Mouse (Mus musculus) midbrain, embryonic 11.5 days (tissue): Measurements from ENCODE around the gene 4930442H23Rik. TPM values are rescaled to one million over a fixed set of nuclear protein-coding genes. Genes with fewer than 3 reads are reported as not detected.

ENCODE experiments used
- ATAC-seq: fragments of 200-750 bp; cut with Nextera tagmentation; 2 replicates; pipeline ENCODE4 v1.8.0; 2017; ENCODE audit warnings: moderate TSS enrichment, moderate library complexity; ENCODE audit not compliant: low FRiP score
- DNase-seq: peaks from one replicate; pipeline ENCODE4 v3.0.0; 2015; ENCODE audit warnings: low spot score; ENCODE audit errors: missing footprints
- H3K27ac ChIP-seq: fragments of 300-500 bp; sonication (generic); 2 replicates; pipeline ENCODE4 v1.5.1; 2014; ENCODE audit warnings: low read depth, low read length
- H3K27me3 ChIP-seq: fragments of 300-500 bp; sonication (generic); 2 replicates; pipeline ENCODE4 v1.6.1; 2014; ENCODE audit warnings: mild to moderate bottlenecking, low read length, moderate library complexity, mixed read lengths; ENCODE audit not compliant: control insufficient read depth, insufficient read depth
- H3K36me3 ChIP-seq: fragments of 300-500 bp; sonication (generic); 2 replicates; pipeline ENCODE4 v1.6.1; 2014; ENCODE audit warnings: mild to moderate bottlenecking, low read length, moderate library complexity, mixed read lengths; ENCODE audit not compliant: control insufficient read depth, insufficient read depth
- H3K4me1 ChIP-seq: fragments of 300-500 bp; sonication (generic); 2 replicates; pipeline ENCODE4 v1.6.1; 2014; ENCODE audit warnings: low read length; ENCODE audit not compliant: control insufficient read depth, insufficient read depth
- H3K4me2 ChIP-seq: fragments of 300-500 bp; sonication (generic); 2 replicates; pipeline ENCODE4 v1.6.1; 2014; ENCODE audit warnings: mild to moderate bottlenecking, moderate library complexity
- H3K4me3 ChIP-seq: fragments of 300-500 bp; sonication (generic); 2 replicates; pipeline ENCODE4 v1.5.1; 2014; ENCODE audit warnings: low read depth, low read length
- H3K9ac ChIP-seq: fragments of 300-500 bp; sonication (generic); 2 replicates; pipeline ENCODE4 v1.6.1; 2014; ENCODE audit warnings: low read length
- H3K9me3 ChIP-seq: fragments of 300-500 bp; sonication (generic); 2 replicates; pipeline ENCODE4 v1.6.1; 2016; ENCODE audit warnings: low read length; ENCODE audit not compliant: control insufficient read depth
- WGBS: fragments of 180-500 bp; shearing (Covaris S2); extraction: QIAGEN DNeasy Blood & Tissue Kit; methylation state at CpG from one replicate; pipeline ENCODE4 v1.1.7; 2014; 5-methylcytosine and 5-hydroxymethylcytosine counted together
- polyA plus RNA-seq: library from polyadenylated mRNA; unstranded; fragments of >200 nt; fragmentation: Nextera tagmentation; extraction: Ambion mirVana; gene quantifications from 2 replicates; pipeline ENCODE4 v1.2.1, GENCODE M21; 2014

The 4930442H23Rik gene
- polyA plus RNA-seq, 1 experiment from 2014 or later: not detected

DNA sequence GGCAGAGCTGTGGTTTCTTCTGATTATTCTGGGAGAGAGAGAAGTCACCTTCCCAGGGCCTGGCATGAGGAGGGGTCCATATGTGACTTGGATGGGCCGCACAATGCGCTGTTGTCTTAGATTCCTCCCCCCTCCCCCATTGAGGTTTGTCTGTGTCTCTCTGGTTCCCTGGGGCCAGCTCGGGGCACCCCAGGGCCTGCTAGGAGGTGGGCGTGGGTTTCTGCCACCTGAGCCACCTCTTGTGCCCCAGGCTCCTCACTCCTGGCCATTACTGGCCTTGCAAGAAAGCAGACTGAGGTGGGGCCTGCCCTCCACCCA, 44.2 kb downstream of the 4930442H23Rik start:
- Histone ChIP-seq H3K27ac (no peak overlapping the region), H3K9ac (peak overlapping the region; percentile 25; the same call in 1 of the 2 replicates), H3K4me3 (peak overlapping the region; percentile 78; the same call in 1 of the 2 replicates), H3K9me3 (no peaks in the 10 kb centered on the region), H3K27me3 (peaks cover 16% of the 10 kb centered on the region), H3K4me1 (peaks cover 42% of the 10 kb centered on the region), H3K4me2 (peak overlapping the region; percentile 79), H3K36me3 (peaks cover 11% of the 10 kb centered on the region)
- DNase-seq: no peak
- WGBS: 69% methylated on average over 4 of the region's 4 CpGs
- no peak for ATAC-seq

DNA sequence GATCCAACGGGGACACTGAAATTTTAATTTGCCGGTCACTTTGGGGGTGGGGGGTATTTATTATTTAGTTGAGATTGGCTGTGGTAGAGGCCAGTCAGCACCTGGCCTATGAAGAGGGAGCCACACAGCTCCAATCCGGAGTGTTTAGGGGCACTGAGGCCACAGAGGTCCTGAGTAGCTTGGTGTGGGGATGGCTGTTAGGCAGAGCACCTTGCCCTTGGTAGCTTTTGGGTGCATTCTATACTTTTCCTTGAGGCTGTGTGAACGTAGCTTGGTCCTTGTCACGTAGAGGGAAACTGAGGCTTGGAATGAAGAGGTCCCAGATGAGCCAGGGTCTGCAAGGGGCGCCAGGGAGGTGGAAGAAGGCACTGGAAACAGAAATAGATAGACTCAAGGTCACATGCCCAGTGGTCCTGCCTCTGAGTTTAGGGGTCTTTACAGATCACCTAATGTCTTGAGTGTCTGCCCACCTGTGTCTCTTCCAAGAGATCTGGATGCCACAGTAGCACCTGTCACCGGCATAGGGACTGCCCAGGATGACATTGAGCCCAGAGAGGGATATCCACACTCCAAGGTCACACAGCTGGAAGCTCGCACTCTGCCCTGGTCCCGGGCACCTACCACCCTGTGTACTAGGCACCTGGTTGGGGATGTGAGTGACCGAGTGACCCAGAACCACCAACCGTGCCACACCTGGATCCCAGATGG, 44.7 kb downstream of the 4930442H23Rik start:
- DNase-seq (no peak), ATAC-seq (no peak)
- 59% methylated on average over 11 of the region's 11 CpGs for WGBS
- Histone ChIP-seq H3K4me2 (peak overlapping the region; percentile 79), H3K4me3 (peak overlapping the region; percentile 78), H3K9me3 (no peaks in the 10 kb centered on the region), H3K36me3 (peaks cover 6% of the 10 kb centered on the region), H3K9ac (peak overlapping the region; percentile 89), H3K27ac (0 out of 2 replicates have a peak overlapping the region, but pooled peaks have one; percentile 3), H3K4me1 (peaks cover 42% of the 10 kb centered on the region), H3K27me3 (peaks cover 21% of the 10 kb centered on the region)

DNA sequence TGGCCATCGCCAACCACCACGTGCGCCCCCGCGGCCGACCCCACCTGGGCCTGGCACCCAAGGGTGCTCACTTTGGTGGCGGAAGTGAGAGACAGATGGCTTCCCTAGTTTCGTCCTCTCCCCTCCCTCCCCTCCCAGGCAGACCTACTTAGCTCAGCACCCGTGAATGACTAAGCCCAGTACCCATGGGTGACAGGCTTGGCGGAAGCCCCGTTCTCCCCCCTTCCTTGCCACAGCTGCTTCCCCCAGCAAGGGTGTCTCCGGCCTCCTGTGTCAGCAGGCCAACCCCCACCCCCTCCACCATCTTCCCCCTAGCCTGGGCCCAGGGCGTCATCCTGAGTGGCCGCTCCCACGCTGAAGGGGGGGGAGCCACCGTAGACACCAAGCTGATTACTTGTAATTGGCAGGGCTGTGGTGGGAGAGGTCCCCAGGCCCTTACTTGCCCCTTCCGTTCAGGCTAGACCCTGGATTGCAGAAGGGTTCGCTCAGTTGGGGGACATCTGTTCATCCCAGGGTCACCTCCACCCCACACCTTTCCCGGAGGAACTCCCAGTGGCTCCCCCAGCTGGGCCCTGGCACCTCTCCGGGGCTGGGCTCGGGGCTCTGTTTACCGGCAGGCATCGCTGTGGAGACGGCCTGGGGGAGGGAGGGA, 45.4 kb downstream of the 4930442H23Rik start:
- peak overlapping the region; percentile 89 for H3K9ac ChIP-seq
- H3K27me3 ChIP-seq: peaks cover 27% of the 10 kb centered on the region
- H3K4me2 ChIP-seq: peak overlapping the region; percentile 79
- peak overlapping the region; percentile 78 for H3K4me3 ChIP-seq
- H3K4me1 ChIP-seq: peaks cover 42% of the 10 kb centered on the region
- 2% methylated on average over 19 of the region's 24 CpGs for WGBS
- H3K9me3 ChIP-seq: no peaks in the 10 kb centered on the region
- DNase-seq (peak; percentile 92), ATAC-seq (no peak)
- H3K27ac ChIP-seq: peak overlapping the region; percentile 87
- no peaks in the 10 kb centered on the region for H3K36me3 ChIP-seq

DNA sequence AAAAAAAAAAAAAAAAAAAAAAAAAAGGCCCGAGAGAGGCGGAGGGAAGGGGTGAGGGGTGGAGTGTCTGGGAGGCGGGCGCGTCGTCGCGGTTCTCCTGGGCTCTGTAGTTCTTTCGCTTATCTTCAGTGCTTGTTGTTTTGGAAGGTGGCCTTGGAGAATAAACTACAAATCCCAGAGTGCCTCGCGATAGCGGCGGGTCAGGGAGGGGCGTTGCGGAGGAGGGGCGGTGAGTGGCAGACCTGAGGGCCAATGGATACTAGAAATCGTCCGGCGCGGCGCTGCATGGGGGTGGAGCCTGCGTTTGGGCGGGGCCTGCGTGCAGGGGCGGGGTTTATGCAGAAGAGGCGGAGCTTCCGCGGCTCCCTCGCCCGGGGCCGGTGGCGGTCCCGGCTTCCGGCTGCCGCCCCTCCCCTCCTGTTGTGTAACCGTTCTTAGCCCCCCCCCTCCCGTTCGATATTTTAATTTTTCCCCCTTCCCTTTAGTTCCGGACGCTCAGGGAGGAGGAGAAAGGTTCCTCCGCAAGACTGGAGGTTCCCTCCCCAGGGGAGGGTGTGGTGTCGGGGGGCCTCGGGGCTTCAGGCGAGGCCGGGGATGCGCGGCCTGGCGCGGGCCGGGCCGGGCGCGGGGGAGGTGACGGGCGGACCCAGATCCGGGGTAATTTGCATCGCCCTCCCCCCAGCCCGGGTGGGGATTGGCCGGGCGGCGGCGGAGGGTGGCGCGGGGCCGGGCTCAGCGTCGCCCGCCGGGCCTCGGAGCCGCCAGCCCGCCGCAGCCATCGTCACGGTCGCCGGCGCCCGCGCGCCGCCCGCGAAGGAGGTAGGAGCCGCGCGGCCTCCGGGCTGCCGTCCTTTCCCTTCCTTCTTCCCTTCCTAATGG, 46.2 kb downstream of the 4930442H23Rik start:
- Histone ChIP-seq H3K4me1 (peaks cover 41% of the 10 kb centered on the region), H3K4me2 (peak overlapping the region; percentile 98), H3K9me3 (no peaks in the 10 kb centered on the region), H3K27ac (peak overlapping the region; percentile 87), H3K9ac (peak overlapping the region; percentile 89), H3K4me3 (peak overlapping the region; percentile 78), H3K27me3 (peaks cover 32% of the 10 kb centered on the region), H3K36me3 (no peaks in the 10 kb centered on the region)
- under 1% methylated on average over 72 of the region's 89 CpGs for WGBS
- peak; percentile 100 for DNase-seq
- ATAC-seq: peak; percentile 90

DNA sequence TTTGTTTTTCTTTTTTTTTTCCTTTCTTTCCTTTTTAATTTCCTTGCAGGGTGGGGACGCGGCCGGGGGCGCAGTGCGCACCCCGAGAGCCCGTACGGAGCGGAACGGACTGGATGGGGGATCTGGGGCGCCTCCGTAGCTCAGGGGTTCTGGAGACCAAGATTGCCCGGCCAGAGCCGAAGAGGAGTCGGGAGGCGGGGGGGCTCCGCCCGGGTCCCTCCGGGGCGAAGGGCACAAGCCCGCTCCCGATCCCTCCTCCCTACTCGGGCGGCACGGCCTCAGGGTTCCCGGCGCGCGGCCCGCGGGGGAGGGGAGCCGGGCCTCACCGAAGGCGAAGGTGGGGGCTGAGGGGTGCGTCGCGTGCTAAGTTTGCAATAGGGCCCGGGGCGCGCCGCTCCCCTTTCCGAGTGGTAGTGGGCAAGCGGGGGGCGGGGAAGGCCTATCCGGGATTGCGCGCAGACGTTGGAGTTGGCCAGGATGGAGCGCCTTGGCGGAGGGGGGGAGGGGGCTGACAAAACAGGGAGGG, 46.9 kb downstream of the 4930442H23Rik start:
- H3K4me1 ChIP-seq: peaks cover 40% of the 10 kb centered on the region

DNA sequence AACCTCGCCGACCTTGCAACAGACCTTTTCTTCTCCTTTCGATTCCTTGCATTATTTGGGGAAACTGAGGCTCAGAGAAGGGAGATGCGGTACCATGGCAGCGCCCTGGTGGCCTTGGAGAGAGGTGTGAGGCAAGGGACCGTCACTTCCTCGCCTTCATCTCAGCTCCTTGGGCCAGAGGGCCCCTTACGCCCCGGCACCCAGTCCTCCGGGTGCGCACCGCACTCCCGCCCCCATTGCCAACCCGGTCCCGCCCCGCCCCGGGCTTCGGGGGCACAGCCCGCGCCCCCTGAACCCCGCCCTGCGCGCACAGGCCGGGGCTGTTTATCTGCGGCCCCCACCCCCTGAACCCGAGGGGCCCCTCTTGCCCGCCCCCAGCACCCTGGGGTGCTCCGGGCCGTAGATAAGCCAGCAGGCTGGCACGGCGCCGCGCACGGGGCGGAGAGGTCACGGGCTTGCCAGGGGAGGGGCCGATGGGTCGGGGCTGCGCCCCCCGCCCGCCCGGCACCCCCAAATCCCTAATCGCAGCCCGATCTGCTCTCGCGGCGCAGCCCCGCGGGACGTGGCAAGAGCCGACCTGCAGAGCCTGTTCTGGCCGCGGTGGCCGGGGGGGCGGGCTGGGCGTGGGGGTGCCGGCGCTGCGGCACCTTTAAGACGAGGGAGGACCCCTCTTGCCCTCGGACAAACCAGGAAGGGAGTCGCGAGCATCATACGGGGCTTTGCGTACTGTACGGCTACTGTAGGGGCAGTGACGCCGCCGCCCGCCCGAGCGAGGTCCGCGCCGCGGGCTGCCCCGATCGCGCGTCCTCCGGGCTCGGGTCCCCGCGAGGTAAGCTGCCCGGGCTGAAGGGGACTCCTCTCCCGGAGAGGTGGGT, 47.6 kb downstream of the 4930442H23Rik start:
- Histone ChIP-seq H3K4me1 (peaks cover 37% of the 10 kb centered on the region), H3K27ac (peak overlapping the region; percentile 86), H3K4me2 (peak overlapping the region; percentile 98), H3K4me3 (peak overlapping the region; percentile 78), H3K36me3 (no peaks in the 10 kb centered on the region), H3K9me3 (no peaks in the 10 kb centered on the region), H3K9ac (peak overlapping the region; percentile 89), H3K27me3 (peaks cover 32% of the 10 kb centered on the region)
- ATAC-seq: peak; percentile 6; the same call in 1 of the 2 replicates
- WGBS: under 1% methylated on average over 80 of the region's 86 CpGs
- peak; percentile 89 for DNase-seq

More for the DNA sequence above, 46.9 kb downstream of the 4930442H23Rik start:
- Histone ChIP-seq H3K4me2 (peak overlapping the region; percentile 98), H3K4me3 (peak overlapping the region; percentile 78), H3K36me3 (no peaks in the 10 kb centered on the region), H3K27ac (peak overlapping the region; percentile 86), H3K9ac (peak overlapping the region; percentile 89), H3K27me3 (peaks cover 32% of the 10 kb centered on the region), H3K9me3 (no peaks in the 10 kb centered on the region)
- 0% methylated on average over 44 of the region's 50 CpGs for WGBS
- DNase-seq (peak; percentile 97), ATAC-seq (peak; percentile 54)

DNA sequence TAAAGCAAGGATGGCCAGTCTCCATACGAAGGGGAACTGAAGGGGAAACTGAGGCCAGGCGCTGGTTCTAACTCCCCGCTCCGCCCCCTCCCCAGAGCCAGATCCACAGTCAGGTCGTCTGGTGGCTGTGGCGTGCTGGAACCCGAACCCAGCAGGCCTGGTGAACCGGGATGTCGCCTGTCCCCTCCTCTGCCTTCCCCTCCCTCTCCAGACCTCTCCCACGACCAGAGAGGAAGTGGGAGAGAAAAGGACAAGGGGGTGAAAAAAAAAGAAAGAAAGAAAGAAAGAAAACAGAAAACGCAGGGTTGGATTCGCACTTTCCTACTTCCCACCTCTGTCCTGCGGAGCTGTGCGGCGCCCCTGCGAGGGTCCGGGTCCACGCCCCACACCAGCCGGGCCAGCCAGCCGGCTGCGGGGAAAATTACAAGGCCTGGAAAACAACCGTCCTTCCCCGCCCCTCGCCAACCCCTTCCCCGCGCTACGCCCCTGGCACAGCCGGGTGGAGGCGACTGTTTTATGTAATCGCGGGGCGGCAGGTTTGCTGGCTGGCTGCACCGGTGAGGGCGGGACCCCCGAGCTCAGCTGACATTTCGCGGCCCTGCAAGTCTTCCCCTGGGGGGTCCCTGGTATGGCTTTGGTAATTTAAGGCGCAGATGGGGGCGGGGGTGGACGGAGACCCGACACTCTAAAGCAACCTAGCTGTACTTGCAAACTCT, 48.5 kb downstream of the 4930442H23Rik start, which contains the start of gene Zbtb7a:
Gene Zbtb7a, plus strand, starts transcription at position 255 of the 716 bp plus-strand sequence.
- H3K4me3 ChIP-seq: peak within 1 kb of the TSS; percentile 78
- WGBS: 2% methylated on average over 41 of the region's 41 CpGs

More for the DNA sequence above, 48.5 kb downstream of the 4930442H23Rik start, which contains the start of gene Zbtb7a:
- Histone ChIP-seq H3K9me3 (no peaks in the 10 kb centered on the region), H3K4me1 (peaks cover 28% of the 10 kb centered on the region), H3K27me3 (peaks cover 32% of the 10 kb centered on the region), H3K27ac (peak within 1 kb of the TSS; percentile 86; the same call in 1 of the 2 replicates), H3K36me3 (no peaks in the 10 kb centered on the region), H3K9ac (peak within 1 kb of the TSS; percentile 89), H3K4me2 (peak within 1 kb of the TSS; percentile 98)
- ATAC-seq (no peak), DNase-seq (peak; percentile 92)
